Mouse (Mus musculus): ENCODE measurements around the gene Ints6. TPM values are rescaled to one million over a fixed set of nuclear protein-coding genes. Genes with fewer than 3 reads are reported as not detected.

Ints6 gene
- polyA plus RNA-seq, 1 experiment from 2014 or later: 15.9 TPM

- Histone ChIP-seq H3K27me3 (replicated peaks; ENCODE audit: control insufficient read depth, insufficient read depth, low read length) (no peaks in the 10 kb centered on the region), H3K9ac (ENCODE audit: low read length) (peak overlapping the region; percentile 95), H3K4me1 (ENCODE audit: control insufficient read depth, insufficient read depth, low read length) (peaks cover 10% of the 10 kb centered on the region; the same call in 1 of the 2 replicates), H3K4me2 (ENCODE audit: low read length) (peak overlapping the region; percentile 82), H3K36me3 (ENCODE audit: control insufficient read depth, insufficient read depth, low read length) (peaks cover 8% of the 10 kb centered on the region), H3K27ac (ENCODE audit: low read depth, low read length) (peak overlapping the region; percentile 97), H3K9me3 (replicated peaks; ENCODE audit: control insufficient read depth, low read length) (no peaks in the 10 kb centered on the region), H3K4me3 (ENCODE audit: low read depth, low read length) (peak overlapping the region; percentile 96)
- peak; percentile 40 for ATAC-seq
- peak; percentile 50 for DNase-seq (ENCODE audit: low spot score)
- WGBS: under 1% methylated on average over 64 of the region's 68 CpGs
These were observed 491 bp downstream of the Ints6 start for GRCm38 (mm10) chr14:62760321-62761035.

GRCm38 (mm10) chr14:62759771-62760320 is 1.1 kb downstream of the Ints6 start:
- Histone ChIP-seq H3K9ac (ENCODE audit: low read length) (peak overlapping the region; percentile 95), H3K4me1 (ENCODE audit: control insufficient read depth, insufficient read depth, low read length) (peaks cover 10% of the 10 kb centered on the region; the same call in 1 of the 2 replicates), H3K27ac (ENCODE audit: low read depth, low read length) (peak overlapping the region; percentile 97), H3K36me3 (ENCODE audit: control insufficient read depth, insufficient read depth, low read length) (peaks cover 12% of the 10 kb centered on the region), H3K4me2 (ENCODE audit: low read length) (peak overlapping the region; percentile 82), H3K4me3 (ENCODE audit: low read depth, low read length) (peak overlapping the region; percentile 96), H3K27me3 (replicated peaks; ENCODE audit: control insufficient read depth, insufficient read depth, low read length) (no peaks in the 10 kb centered on the region), H3K9me3 (replicated peaks; ENCODE audit: control insufficient read depth, low read length) (no peaks in the 10 kb centered on the region)
- WGBS: 0% methylated on average over 34 of the region's 38 CpGs
- ATAC-seq (peak; percentile 19), DNase-seq (ENCODE audit: low spot score) (peak; percentile 85)

- no peak overlapping the region for H3K27ac ChIP-seq (ENCODE audit: low read depth, low read length)
- ATAC-seq (no peak), DNase-seq (ENCODE audit: low spot score) (no peak)
- H3K36me3 ChIP-seq (ENCODE audit: control insufficient read depth, insufficient read depth, low read length): peaks cover 12% of the 10 kb centered on the region
- peaks cover 10% of the 10 kb centered on the region; the same call in 1 of the 2 replicates for H3K4me1 ChIP-seq (ENCODE audit: control insufficient read depth, insufficient read depth, low read length)
- peak overlapping the region; percentile 82; the same call in 1 of the 2 replicates for H3K4me2 ChIP-seq (ENCODE audit: low read length)
- H3K4me3 ChIP-seq (ENCODE audit: low read depth, low read length): 0 out of 2 replicates have a peak overlapping the region, but pooled peaks have one; percentile 96
- no peaks in the 10 kb centered on the region for H3K9me3 ChIP-seq (replicated peaks; ENCODE audit: control insufficient read depth, low read length)
- WGBS: 90% methylated on average over 5 of the region's 5 CpGs
- no peak overlapping the region for H3K9ac ChIP-seq (ENCODE audit: low read length)
- no peaks in the 10 kb centered on the region for H3K27me3 ChIP-seq (replicated peaks; ENCODE audit: control insufficient read depth, insufficient read depth, low read length)
These were observed 2.3 kb downstream of the Ints6 start for GRCm38 (mm10) chr14:62758714-62759113.

GRCm38 (mm10) chr14:62755095-62755640 is 5.8 kb downstream of the Ints6 start:
- Histone ChIP-seq H3K9me3 (replicated peaks; ENCODE audit: control insufficient read depth, low read length) (no peaks in the 10 kb centered on the region), H3K4me2 (ENCODE audit: low read length) (no peak overlapping the region), H3K4me1 (ENCODE audit: control insufficient read depth, insufficient read depth, low read length) (peaks cover 5% of the 10 kb centered on the region; the same call in 1 of the 2 replicates), H3K27me3 (replicated peaks; ENCODE audit: control insufficient read depth, insufficient read depth, low read length) (no peaks in the 10 kb centered on the region), H3K9ac (ENCODE audit: low read length) (no peak overlapping the region), H3K36me3 (ENCODE audit: control insufficient read depth, insufficient read depth, low read length) (peaks cover 12% of the 10 kb centered on the region), H3K4me3 (ENCODE audit: low read depth, low read length) (no peak overlapping the region), H3K27ac (ENCODE audit: low read depth, low read length) (no peak overlapping the region)
- 95% methylated on average over 1 of the region's 1 CpGs for WGBS
- no peak for ATAC-seq
- DNase-seq (ENCODE audit: low spot score): no peak

- WGBS: 85% methylated on average over 2 of the region's 2 CpGs
- no peak overlapping the region for H3K9ac ChIP-seq (ENCODE audit: low read length)
- ATAC-seq: no peak
- H3K4me3 ChIP-seq (ENCODE audit: low read depth, low read length): no peak overlapping the region
- no peak overlapping the region for H3K27ac ChIP-seq (ENCODE audit: low read depth, low read length)
- DNase-seq (ENCODE audit: low spot score): no peak
- H3K4me1 ChIP-seq (ENCODE audit: control insufficient read depth, insufficient read depth, low read length): no peaks in the 10 kb centered on the region
- H3K27me3 ChIP-seq (replicated peaks; ENCODE audit: control insufficient read depth, insufficient read depth, low read length): no peaks in the 10 kb centered on the region
- peaks cover 3% of the 10 kb centered on the region; the same call in 1 of the 2 replicates for H3K36me3 ChIP-seq (ENCODE audit: control insufficient read depth, insufficient read depth, low read length)
- H3K4me2 ChIP-seq (ENCODE audit: low read length): no peak overlapping the region
- no peaks in the 10 kb centered on the region for H3K9me3 ChIP-seq (replicated peaks; ENCODE audit: control insufficient read depth, low read length)
These were observed 9.5 kb downstream of the Ints6 start for GRCm38 (mm10) chr14:62751479-62751878.

GRCm38 (mm10) chr14:62735646-62736045 is 25.3 kb downstream of the Ints6 start:
- no peak for DNase-seq (ENCODE audit: low spot score)
- Histone ChIP-seq H3K4me2 (ENCODE audit: low read length) (no peak overlapping the region), H3K4me3 (ENCODE audit: low read depth, low read length) (no peak overlapping the region), H3K27ac (ENCODE audit: low read depth, low read length) (no peak overlapping the region), H3K27me3 (replicated peaks; ENCODE audit: control insufficient read depth, insufficient read depth, low read length) (no peaks in the 10 kb centered on the region), H3K36me3 (ENCODE audit: control insufficient read depth, insufficient read depth, low read length) (peaks cover 17% of the 10 kb centered on the region; the same call in 1 of the 2 replicates), H3K4me1 (ENCODE audit: control insufficient read depth, insufficient read depth, low read length) (no peaks in the 10 kb centered on the region), H3K9ac (ENCODE audit: low read length) (no peak overlapping the region), H3K9me3 (replicated peaks; ENCODE audit: control insufficient read depth, low read length) (no peaks in the 10 kb centered on the region)
- WGBS: 96% methylated on average over 1 of the region's 1 CpGs
- no peak for ATAC-seq

- no peak for DNase-seq (ENCODE audit: low spot score)
- peaks cover 17% of the 10 kb centered on the region; the same call in 1 of the 2 replicates for H3K36me3 ChIP-seq (ENCODE audit: control insufficient read depth, insufficient read depth, low read length)
- H3K9me3 ChIP-seq (replicated peaks; ENCODE audit: control insufficient read depth, low read length): no peaks in the 10 kb centered on the region
- H3K4me3 ChIP-seq (ENCODE audit: low read depth, low read length): no peak overlapping the region
- no peaks in the 10 kb centered on the region for H3K27me3 ChIP-seq (replicated peaks; ENCODE audit: control insufficient read depth, insufficient read depth, low read length)
- H3K4me2 ChIP-seq (ENCODE audit: low read length): no peak overlapping the region
- H3K4me1 ChIP-seq (ENCODE audit: control insufficient read depth, insufficient read depth, low read length): no peaks in the 10 kb centered on the region
- no peak overlapping the region for H3K9ac ChIP-seq (ENCODE audit: low read length)
- ATAC-seq: no peak
- WGBS: 77% methylated on average over 2 of the region's 2 CpGs
- no peak overlapping the region for H3K27ac ChIP-seq (ENCODE audit: low read depth, low read length)
These were observed 27.3 kb downstream of the Ints6 start for GRCm38 (mm10) chr14:62733666-62734065.

- WGBS: 88% methylated on average over 1 of the region's 1 CpGs
- H3K27me3 ChIP-seq (replicated peaks; ENCODE audit: control insufficient read depth, insufficient read depth, low read length): no peaks in the 10 kb centered on the region
- H3K27ac ChIP-seq (ENCODE audit: low read depth, low read length): no peak overlapping the region
- DNase-seq (ENCODE audit: low spot score): no peak
- H3K4me3 ChIP-seq (ENCODE audit: low read depth, low read length): no peak overlapping the region
- H3K4me2 ChIP-seq (ENCODE audit: low read length): no peak overlapping the region
- peaks cover 14% of the 10 kb centered on the region; the same call in 1 of the 2 replicates for H3K36me3 ChIP-seq (ENCODE audit: control insufficient read depth, insufficient read depth, low read length)
- H3K9ac ChIP-seq (ENCODE audit: low read length): no peak overlapping the region
- ATAC-seq: no peak
- no peaks in the 10 kb centered on the region for H3K9me3 ChIP-seq (replicated peaks; ENCODE audit: control insufficient read depth, low read length)
- no peaks in the 10 kb centered on the region for H3K4me1 ChIP-seq (ENCODE audit: control insufficient read depth, insufficient read depth, low read length)
These were observed 29.1 kb downstream of the Ints6 start for GRCm38 (mm10) chr14:62731902-62732301.

- Histone ChIP-seq H3K27me3 (replicated peaks; ENCODE audit: control insufficient read depth, insufficient read depth, low read length) (no peaks in the 10 kb centered on the region), H3K4me2 (ENCODE audit: low read length) (no peak overlapping the region), H3K4me3 (ENCODE audit: low read depth, low read length) (no peak overlapping the region), H3K27ac (ENCODE audit: low read depth, low read length) (no peak overlapping the region), H3K36me3 (ENCODE audit: control insufficient read depth, insufficient read depth, low read length) (no peaks in the 10 kb centered on the region), H3K9me3 (replicated peaks; ENCODE audit: control insufficient read depth, low read length) (no peaks in the 10 kb centered on the region), H3K9ac (ENCODE audit: low read length) (no peak overlapping the region), H3K4me1 (ENCODE audit: control insufficient read depth, insufficient read depth, low read length) (no peaks in the 10 kb centered on the region)
- DNase-seq (ENCODE audit: low spot score): peak; percentile 1
- ATAC-seq: no peak
These were observed 36.4 kb downstream of the Ints6 start for GRCm38 (mm10) chr14:62724560-62724959.

All from forebrain, embryonic 14.5 days (tissue).